Mouse (Mus musculus): ENCODE data around the gene Cpe.

DNA sequence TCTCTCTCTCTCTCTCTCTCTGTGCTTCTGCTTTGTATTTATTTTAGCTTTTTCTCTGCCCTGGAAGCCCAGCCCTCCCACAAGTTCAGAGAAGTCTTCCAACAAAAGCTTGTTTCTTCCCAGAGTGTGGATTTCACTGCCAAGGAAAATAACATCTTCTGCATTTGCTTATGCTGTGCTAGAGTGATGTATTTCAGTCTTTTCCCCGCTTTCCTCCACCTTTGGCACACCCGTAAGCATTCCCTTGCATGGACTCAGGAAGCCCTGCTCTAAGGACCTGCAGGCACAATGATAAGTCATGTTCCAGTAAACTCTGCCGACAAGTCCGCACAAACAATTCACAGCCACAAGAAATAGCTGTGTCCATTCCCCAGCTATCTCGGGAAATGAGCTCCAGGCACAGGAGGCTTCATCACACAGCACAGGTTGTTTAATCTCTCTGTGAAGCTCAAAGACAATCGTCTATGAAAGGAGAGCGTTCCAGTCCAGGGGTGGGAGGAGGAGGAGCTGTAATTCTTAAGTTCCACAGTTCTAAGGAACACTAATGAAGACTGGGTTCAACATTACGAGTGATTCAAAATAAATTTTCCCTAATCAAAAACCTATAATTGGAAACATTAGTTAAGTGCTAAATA is 17.8 kb downstream of the Cpe start:
- no peak for TF ChIP-seq CTCF (IDR thresholded peaks at IDR 0.05; ENCODE audit: low read depth)
- TF ChIP-seq EP300 (IDR thresholded peaks at IDR 0.05; ENCODE audit: low read depth) = no peak

Measured in heart, postnatal 0 days (tissue).